Mouse (Mus musculus): ENCODE data around the gene Dlg2.

DNA sequence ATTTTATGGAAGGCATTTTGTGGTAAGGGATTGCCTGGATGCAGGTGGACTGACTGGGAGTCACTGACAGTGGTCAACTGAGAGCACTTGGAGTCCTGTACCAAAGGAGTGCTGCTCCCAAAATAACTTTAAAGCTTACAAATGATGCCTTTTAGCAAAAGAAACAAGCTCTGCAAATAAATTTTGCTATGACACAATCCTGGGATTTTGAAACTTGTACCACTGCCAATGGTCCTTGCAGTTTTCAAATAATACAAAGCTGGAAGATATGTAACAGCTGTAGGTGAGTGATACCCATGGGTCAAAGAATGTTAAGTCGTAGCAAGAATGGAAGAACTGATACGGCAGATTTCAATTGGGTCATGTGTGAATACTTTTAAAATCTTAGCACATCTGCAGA, 1380.5 kb downstream of the Dlg2 start:
- TF ChIP-seq POLR2A (IDR thresholded peaks at IDR 0.05; ENCODE audit: insufficient read depth, low read depth, low read length) (no peak), CTCF (IDR thresholded peaks at IDR 0.05) (no peak)
